Mouse (Mus musculus) stomach, postnatal 0 days (tissue): ENCODE results near the gene Spata32.

ENCODE experiments used
- CTCF ChIP-seq: IDR thresholded peaks from 2 replicates; pipeline ENCODE4 v1.5.1; 2016; ENCODE audit warnings: antibody characterized with exemption, low read depth, mild to moderate bottlenecking, moderate library complexity
- EP300 ChIP-seq: optimal IDR thresholded peaks from 2 replicates; pipeline ENCODE3; 2016; ENCODE audit warnings: antibody characterized with exemption

GRCm38 (mm10) chr11:103265211-103265610 is 47.0 kb upstream of the Spata32 start:
- no peak for TF ChIP-seq CTCF
- no peak for TF ChIP-seq EP300
